Mouse (Mus musculus): ENCODE data around the gene Slc11a2. TPM values are rescaled to one million over a fixed set of nuclear protein-coding genes. Genes with fewer than 3 reads are reported as not detected.

The Slc11a2 gene
- polyA plus RNA-seq (2017; shearing (Covaris generic)): 37.1 TPM

GRCm38 (mm10) chr15:100424396-100425122 lies at the start of gene Slc11a2:
Gene Slc11a2, minus strand, starts transcription at chr15:100425072.

GRCm38 (mm10) chr15:100468295-100469188 lies 43.7 kb upstream of the Slc11a2 start, which contains the start of gene Letmd1:
Gene Letmd1, plus strand, starts transcription at chr15:100469023.

GRCm38 (mm10) chr15:100421758-100422197 lies 3.1 kb downstream of the Slc11a2 start, which contains the start of gene Gm5475:
Gene Gm5475, plus strand, starts transcription at chr15:100422147.

GRCm38 (mm10) chr15:100364242-100364641 lies 60.6 kb downstream of the Slc11a2 start, which contains the start of gene Higd1c:
Gene Higd1c, plus strand, starts transcription at chr15:100364542.

GRCm38 (mm10) chr15:100352711-100353250 lies 72.1 kb downstream of the Slc11a2 start, which contains the start of the genes Methig1 and Mettl7a2:
Gene Methig1, plus strand, starts transcription at chr15:100353149.
Gene Mettl7a2, plus strand, starts transcription at chr15:100353200.

Other genes with a start within 250 kb of the Slc11a2 start
- 30.8 TPM for gene Atf1, start 197.3 kb downstream of the Slc11a2 start, polyA plus RNA-seq (2017; shearing (Covaris generic))
- gene Tmprss12, start 144.2 kb downstream of the Slc11a2 start, polyA plus RNA-seq (2017; shearing (Covaris generic)): not detected
- 10.3 TPM for gene Mettl7a1, start 120.9 kb downstream of the Slc11a2 start, polyA plus RNA-seq (2017; shearing (Covaris generic))
- gene Mettl7a3, start 90.1 kb downstream of the Slc11a2 start, polyA plus RNA-seq (2017; shearing (Covaris generic)): not detected
- not detected for gene Methig1, start 71.9 kb downstream of the Slc11a2 start, polyA plus RNA-seq (2017; shearing (Covaris generic))
- gene Mettl7a2, start 71.9 kb downstream of the Slc11a2 start, polyA plus RNA-seq (2017; shearing (Covaris generic)): not detected
- not detected for gene Higd1c, start 60.5 kb downstream of the Slc11a2 start, polyA plus RNA-seq (2017; shearing (Covaris generic))
- gene Gm5475, start 2.9 kb downstream of the Slc11a2 start, polyA plus RNA-seq (2017; shearing (Covaris generic)): not detected
- 40.3 TPM for gene Letmd1, start 44.0 kb upstream of the Slc11a2 start, polyA plus RNA-seq (2017; shearing (Covaris generic))
- 3.2 TPM for gene Csrnp2, start 70.4 kb upstream of the Slc11a2 start, polyA plus RNA-seq (2017; shearing (Covaris generic))
- gene Tfcp2, start 126.9 kb upstream of the Slc11a2 start, polyA plus RNA-seq (2017; shearing (Covaris generic)): 8.3 TPM
- gene Pou6f1, start 174.9 kb upstream of the Slc11a2 start, polyA plus RNA-seq (2017; shearing (Covaris generic)): 5.1 TPM
- 544 TPM for gene Dazap2, start 190.3 kb upstream of the Slc11a2 start, polyA plus RNA-seq (2017; shearing (Covaris generic))
- 0.53 TPM for gene Smagp, start 211.9 kb upstream of the Slc11a2 start, polyA plus RNA-seq (2017; shearing (Covaris generic))
- gene Bin2, start 244.5 kb upstream of the Slc11a2 start, polyA plus RNA-seq (2017; shearing (Covaris generic)): 759 TPM